Mouse (Mus musculus) hindbrain, embryonic 15.5 days (tissue): ENCODE data around the gene Olfr474. TPM values are rescaled to one million over a fixed set of nuclear protein-coding genes. Genes with fewer than 3 reads are reported as not detected.
"Not testable (repeated sequence)": the region's sequence is repeated elsewhere in the genome, so short reads cannot be mapped to it uniquely, and the experiment has no call there.

ENCODE experiments used
- ATAC-seq: fragments of 200-750 bp; cut with Nextera tagmentation; 2 replicates; pipeline ENCODE4 v1.8.0; 2017; ENCODE audit warnings: low read depth, moderate number of reproducible peaks, moderate TSS enrichment; ENCODE audit not compliant: low FRiP score
- H3K27ac ChIP-seq: fragments of 300-500 bp; sonication (generic); replicated peaks from 2 replicates; pipeline ENCODE4 v1.5.1; 2015; ENCODE audit warnings: mild to moderate bottlenecking, inconsistent platforms
- H3K27me3 ChIP-seq: fragments of 300-500 bp; sonication (generic); 2 replicates; pipeline ENCODE4 v1.6.1; 2015; ENCODE audit warnings: control low read depth, inconsistent platforms
- H3K36me3 ChIP-seq: fragments of 300-500 bp; sonication (generic); 2 replicates; pipeline ENCODE4 v1.6.1; 2015; ENCODE audit warnings: control low read depth, inconsistent platforms
- H3K4me1 ChIP-seq: fragments of 300-500 bp; sonication (generic); replicated peaks from 2 replicates; pipeline ENCODE4 v1.6.1; 2015; ENCODE audit warnings: control low read depth, inconsistent platforms
- H3K4me2 ChIP-seq: fragments of 300-500 bp; sonication (generic); 2 replicates; pipeline ENCODE4 v1.6.1; 2015; ENCODE audit warnings: moderate library complexity, mild to moderate bottlenecking, inconsistent platforms
- H3K4me3 ChIP-seq: fragments of 300-500 bp; sonication (generic); 2 replicates; pipeline ENCODE4 v1.5.1; 2015; ENCODE audit warnings: mild to moderate bottlenecking, inconsistent platforms
- H3K9ac ChIP-seq: fragments of 300-500 bp; sonication (generic); 2 replicates; pipeline ENCODE4 v1.6.1; 2015; ENCODE audit warnings: inconsistent platforms
- H3K9me3 ChIP-seq: fragments of 300-500 bp; sonication (generic); 2 replicates; pipeline ENCODE4 v1.6.1; 2016; ENCODE audit warnings: control low read depth, inconsistent platforms
- WGBS: fragments of 180-500 bp; shearing (Covaris S2); methylation state at CpG from one replicate; pipeline ENCODE4 v1.1.7; 2015; 5-methylcytosine and 5-hydroxymethylcytosine counted together
- polyA plus RNA-seq: library from polyadenylated mRNA; unstranded; fragments of >200 nt; fragmentation: Nextera tagmentation; extraction: Ambion mirVana; gene quantifications from 2 replicates; pipeline ENCODE4 v1.2.1, GENCODE M21; 2015

Olfr474 gene
- polyA plus RNA-seq: not detected in 2 replicates

DNA sequence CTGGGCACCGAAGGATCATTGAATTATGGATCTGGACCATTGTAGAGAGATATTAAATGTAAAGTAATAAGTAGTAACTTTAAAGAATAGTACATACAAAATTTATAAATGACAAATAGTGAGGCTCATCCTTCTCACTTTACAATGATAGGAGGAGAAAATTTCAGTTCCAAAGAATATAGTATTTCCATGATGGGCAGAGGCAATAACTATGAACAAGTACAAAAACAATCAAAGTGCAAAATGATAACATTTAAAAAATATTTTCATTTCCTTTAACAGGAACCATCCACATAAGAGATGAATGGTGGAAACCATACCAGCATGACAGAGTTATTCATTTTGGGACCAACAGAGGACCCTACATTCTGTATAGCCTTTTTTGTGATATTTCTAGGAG, at the start of gene Olfr474:
Olfr474 (plus strand) TSS at position 301 of the 400 bp plus-strand sequence.
- Histone ChIP-seq H3K9me3 (no peaks in the 10 kb centered on the region), H3K4me3 (no peak within 1 kb of the TSS), H3K36me3 (no peaks in the 10 kb centered on the region), H3K4me2 (no peak within 1 kb of the TSS), H3K27ac (no peak within 1 kb of the TSS), H3K4me1 (no peaks in the 10 kb centered on the region), H3K27me3 (no peaks in the 10 kb centered on the region), H3K9ac (no peak within 1 kb of the TSS)
- WGBS: 97% methylated on average over 1 of the region's 1 CpGs
- ATAC-seq: no peak

DNA sequence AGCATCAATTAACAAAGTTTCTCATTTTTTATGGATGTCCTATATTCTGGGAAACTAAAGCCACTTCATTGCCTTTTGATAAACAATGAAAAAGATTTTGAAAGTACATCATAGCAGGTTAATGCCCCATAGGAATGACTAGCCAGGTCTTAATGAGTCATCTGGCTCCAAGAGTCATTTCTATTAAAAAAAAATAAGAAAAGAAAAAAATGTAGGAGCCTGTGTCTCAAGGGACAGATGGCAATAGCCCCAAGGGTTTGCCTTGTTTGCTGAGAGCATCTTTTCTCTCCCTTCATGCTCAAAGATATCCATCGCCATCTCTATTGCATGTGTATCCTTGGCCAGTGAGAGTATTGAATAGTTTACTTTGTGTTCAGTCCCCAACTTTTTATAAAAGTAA, 24.3 kb upstream of the Olfr474 start, which contains the start of gene Olfr473:
Olfr473 (plus strand) TSS at position 301 of the 400 bp plus-strand sequence.
- Histone ChIP-seq H3K36me3 (no peaks in the 10 kb centered on the region), H3K4me1 (no peaks in the 10 kb centered on the region), H3K4me2 (no peak within 1 kb of the TSS), H3K9me3 (no peaks in the 10 kb centered on the region), H3K9ac (no peak within 1 kb of the TSS), H3K27ac (no peak within 1 kb of the TSS), H3K4me3 (no peak within 1 kb of the TSS), H3K27me3 (no peaks in the 10 kb centered on the region)
- ATAC-seq: no peak
- whole genome bisulfite sequencing: 97% methylated on average over 1 of the region's 1 CpGs

DNA sequence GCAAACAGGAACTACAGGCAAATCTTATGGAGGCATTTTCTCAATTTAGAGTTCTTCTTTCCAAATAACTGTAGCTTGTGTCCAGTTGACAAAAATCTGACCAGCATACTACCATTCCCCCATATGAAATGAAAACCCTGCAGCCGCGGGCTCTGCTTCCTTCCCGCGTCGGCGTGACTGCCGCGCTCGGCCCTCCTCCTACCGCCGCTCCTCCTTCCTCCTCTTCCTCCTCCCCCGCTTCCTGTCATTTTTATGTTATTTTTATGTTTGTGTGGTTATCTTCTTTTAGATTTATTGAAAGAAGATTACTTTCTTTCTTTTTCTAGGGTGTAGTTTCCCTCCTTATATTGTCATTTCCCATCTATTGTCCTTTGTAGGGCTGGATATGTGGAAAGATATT, 1.9 kb upstream of the Olfr474 start:
- not testable (repeated sequence) for H3K4me3 ChIP-seq, H3K27ac ChIP-seq, H3K4me2 ChIP-seq, ATAC-seq, H3K4me1 ChIP-seq, H3K9me3 ChIP-seq, H3K9ac ChIP-seq, H3K27me3 ChIP-seq, H3K36me3 ChIP-seq
- 97% methylated on average over 12 of the region's 12 CpGs for WGBS

DNA sequence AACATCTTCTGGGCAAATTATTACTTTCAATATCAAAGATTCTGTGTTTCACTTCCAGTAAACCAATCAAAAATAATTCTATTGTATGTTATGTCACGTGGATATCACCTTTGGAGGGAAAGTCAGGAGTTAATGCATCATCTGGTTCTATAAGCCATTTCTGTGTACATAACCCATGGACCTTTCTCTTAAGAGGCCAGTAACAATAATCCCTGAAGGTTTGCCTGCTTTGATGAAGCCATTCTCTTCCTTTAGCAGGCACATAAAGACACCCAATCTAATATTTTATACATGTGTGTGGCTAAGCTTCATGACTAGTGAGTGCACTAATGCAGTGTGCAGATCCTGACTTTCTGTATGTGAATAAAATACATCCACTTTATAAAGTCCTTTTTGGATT, 10.1 kb downstream of the Olfr474 start, which contains the start of gene Olfr476:
Olfr476 (plus strand) TSS at position 301 of the 400 bp plus-strand sequence.
- no peak within 1 kb of the TSS for H3K4me3 ChIP-seq
- no peaks in the 10 kb centered on the region for H3K36me3 ChIP-seq
- no peak for ATAC-seq
- whole genome bisulfite sequencing: 69% methylated on average over 1 of the region's 1 CpGs
- H3K9ac ChIP-seq: no peak within 1 kb of the TSS
- no peak within 1 kb of the TSS for H3K4me2 ChIP-seq
- no peaks in the 10 kb centered on the region for H3K4me1 ChIP-seq
- H3K27ac ChIP-seq: no peak within 1 kb of the TSS
- H3K27me3 ChIP-seq: no peaks in the 10 kb centered on the region
- H3K9me3 ChIP-seq: no peaks in the 10 kb centered on the region

DNA sequence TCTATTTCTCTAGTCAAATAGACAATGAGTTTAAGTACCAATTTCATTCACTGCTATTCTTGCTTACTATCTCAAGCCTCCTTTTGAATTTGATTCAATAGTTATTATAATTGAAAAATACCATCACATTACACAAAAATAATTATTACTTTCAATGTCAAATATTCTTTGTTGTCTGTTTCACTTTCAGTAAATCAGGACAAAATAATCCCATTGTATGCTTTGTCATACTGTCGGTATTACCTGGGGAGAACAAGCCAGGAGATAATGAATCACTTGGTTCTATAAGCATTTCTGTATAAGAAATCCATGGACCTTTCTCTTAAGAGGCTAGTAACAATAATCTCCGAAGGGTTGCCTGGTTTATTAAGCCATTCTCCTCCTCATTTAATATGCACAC, 31.9 kb downstream of the Olfr474 start, which contains the start of gene Olfr477:
Olfr477 (plus strand) TSS at position 301 of the 400 bp plus-strand sequence.
- Histone ChIP-seq H3K9me3 (no peaks in the 10 kb centered on the region), H3K9ac (no peak within 1 kb of the TSS), H3K27me3 (no peaks in the 10 kb centered on the region), H3K4me3 (no peak within 1 kb of the TSS), H3K36me3 (no peaks in the 10 kb centered on the region), H3K27ac (no peak within 1 kb of the TSS), H3K4me1 (no peaks in the 10 kb centered on the region), H3K4me2 (no peak within 1 kb of the TSS)
- 83% methylated on average over 2 of the region's 2 CpGs for WGBS
- ATAC-seq: no peak

Other genes starting within 250 kb of the Olfr474 start
- 0.13 TPM in 2 replicates for gene Cyb5r2, start 196.6 kb upstream of the Olfr474 start, polyA plus RNA-seq
- gene Ovch2, start 153.4 kb upstream of the Olfr474 start, polyA plus RNA-seq: not detected in 2 replicates
- gene Olfr467, start 142.4 kb upstream of the Olfr474 start, polyA plus RNA-seq: not detected in 2 replicates
- not detected in 2 replicates for gene Olfr469, start 129.1 kb upstream of the Olfr474 start, polyA plus RNA-seq
- gene Olfr470, start 107.2 kb upstream of the Olfr474 start, polyA plus RNA-seq: not detected in 2 replicates
- 0.03 TPM in 1 of 2 replicates, not detected in the other for gene Olfr472, start 56.7 kb upstream of the Olfr474 start, polyA plus RNA-seq
- not detected in 2 replicates for gene Olfr473, start 24.2 kb upstream of the Olfr474 start, polyA plus RNA-seq
- not detected in 2 replicates for gene Olfr476, start 10.2 kb downstream of the Olfr474 start, polyA plus RNA-seq
- gene Olfr477, start 32.0 kb downstream of the Olfr474 start, polyA plus RNA-seq: not detected in 2 replicates
- not detected in 2 replicates for gene Olfr478, start 79.3 kb downstream of the Olfr474 start, polyA plus RNA-seq
- not detected in 2 replicates for gene Olfr479, start 96.0 kb downstream of the Olfr474 start, polyA plus RNA-seq
- not detected in 2 replicates for gene Olfr480, start 112.7 kb downstream of the Olfr474 start, polyA plus RNA-seq
- not detected in 2 replicates for gene Olfr481, start 125.2 kb downstream of the Olfr474 start, polyA plus RNA-seq
- 0.07 TPM in 1 of 2 replicates, not detected in the other for gene Olfr482, start 142.9 kb downstream of the Olfr474 start, polyA plus RNA-seq
- not detected in 2 replicates for gene Olfr483, start 146.2 kb downstream of the Olfr474 start, polyA plus RNA-seq
- not detected in 2 replicates for gene Olfr484, start 172.8 kb downstream of the Olfr474 start, polyA plus RNA-seq
- gene Olfr485, start 205.2 kb downstream of the Olfr474 start, polyA plus RNA-seq: not detected in 2 replicates
- not detected in 2 replicates for gene Olfr486, start 218.1 kb downstream of the Olfr474 start, polyA plus RNA-seq